Mouse (Mus musculus) mature B cell (primary cell): ENCODE data around the gene Ndufb5.

ENCODE experiments used
- in situ Hi-C: fragments of 300-500 bp; cut with MboI; formaldehyde crosslinking; loops from 2 replicates; pipeline ENCODE4 v1.14.3; 2019

Gene Ndufb5

DNA sequence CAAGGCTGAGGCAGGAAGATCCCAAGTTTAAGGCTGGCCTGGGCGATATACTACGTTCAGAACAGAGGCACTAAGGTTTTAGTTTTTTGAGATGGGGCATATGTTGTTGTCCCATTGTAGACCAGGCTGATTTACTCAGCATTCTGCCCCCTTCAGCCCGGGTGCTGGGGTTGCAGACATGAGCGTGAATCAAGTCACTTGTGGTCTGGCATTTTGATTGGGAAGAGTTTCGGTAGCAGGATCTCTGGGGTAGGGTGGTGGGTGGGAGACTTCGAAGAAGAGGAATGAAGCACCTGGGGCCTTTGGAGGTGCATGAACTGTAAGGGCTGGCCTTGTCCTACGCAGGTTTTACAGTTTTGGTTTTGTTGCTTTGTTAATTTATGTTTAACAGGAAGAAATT is 12.6 kb upstream of the Ndufb5 start:
- in situ Hi-C loops, result loop anchor here (10.0 to 25.0 kb wide), 2 partner anchors 212 to 1081 kb away; partner anchors contain the start of gene Zfp639

- in situ Hi-C loops, result loop anchor here (10.0 to 25.0 kb wide), 3 partner anchors 1079 to 1939 kb away; partner anchors contain the start of genes Dnajc19 and Sec62
These were observed 10.8 kb upstream of the Ndufb5 start for GRCm38 (mm10) chr3:32725951-32726350.

- in situ Hi-C loops, result loop anchor here (10.0 to 25.0 kb wide), 3 partner anchors 1077 to 1941 kb away; partner anchors contain the start of genes Dnajc19 and Sec62
These were observed 8.9 kb upstream of the Ndufb5 start for GRCm38 (mm10) chr3:32727861-32728260.

DNA sequence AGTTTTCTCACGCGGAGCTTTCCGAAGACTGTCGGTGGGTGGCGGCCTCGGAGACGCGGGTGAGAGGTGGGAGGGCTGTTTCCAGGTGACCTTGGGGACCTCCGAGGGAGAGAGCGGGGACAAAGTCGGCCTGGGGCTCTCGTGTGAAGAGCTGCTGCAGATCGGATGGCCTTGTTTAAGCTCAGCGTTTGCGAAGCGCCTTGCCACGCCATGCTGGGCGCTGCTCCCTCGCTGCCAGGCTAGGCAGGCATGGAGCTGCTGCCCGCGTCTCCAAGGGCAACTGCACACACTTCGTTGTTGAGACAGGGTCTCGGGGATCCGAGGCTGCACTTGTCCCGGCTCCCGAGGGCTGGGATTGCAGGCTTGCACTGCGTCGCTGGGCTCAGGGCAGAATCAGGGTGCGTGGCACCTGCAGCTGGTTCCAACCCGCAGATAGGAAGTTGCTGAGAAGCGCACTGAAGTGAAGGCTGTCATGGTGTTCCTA is 424 bp downstream of the Ndufb5 start, which contains the start of gene Mrpl47:
Mrpl47 (minus strand) TSS at position 434 of the 484 bp plus-strand sequence.
- in situ Hi-C loops, result loop anchor here (25.0 kb wide), 2 partner anchors 1350 to 1950 kb away; partner anchors contain the start of genes Dnajc19 and Sec62

DNA sequence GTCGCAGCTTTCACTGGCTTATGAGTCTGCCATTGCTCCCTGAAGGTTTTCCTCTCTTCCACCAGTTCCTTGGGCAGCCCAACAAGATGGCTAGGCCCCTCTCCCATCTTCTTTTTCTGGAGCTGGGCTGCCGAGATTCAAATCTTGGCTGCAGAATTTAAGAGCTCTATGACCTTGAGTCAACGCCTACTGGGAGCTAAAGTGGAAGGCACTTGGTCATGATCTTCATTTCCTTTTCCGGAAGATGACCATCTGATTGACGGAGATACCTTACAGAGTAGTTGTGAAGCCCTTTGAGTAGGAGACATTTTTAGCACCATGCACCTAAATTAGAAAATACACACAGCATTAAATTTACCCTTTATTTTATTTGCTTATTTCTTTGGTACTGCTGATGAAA is 1.8 kb downstream of the Ndufb5 start:
- in situ Hi-C loops, result loop anchor here (25.0 kb wide), 2 partner anchors 1349 to 1951 kb away; partner anchors contain the start of genes Dnajc19 and Sec62

DNA sequence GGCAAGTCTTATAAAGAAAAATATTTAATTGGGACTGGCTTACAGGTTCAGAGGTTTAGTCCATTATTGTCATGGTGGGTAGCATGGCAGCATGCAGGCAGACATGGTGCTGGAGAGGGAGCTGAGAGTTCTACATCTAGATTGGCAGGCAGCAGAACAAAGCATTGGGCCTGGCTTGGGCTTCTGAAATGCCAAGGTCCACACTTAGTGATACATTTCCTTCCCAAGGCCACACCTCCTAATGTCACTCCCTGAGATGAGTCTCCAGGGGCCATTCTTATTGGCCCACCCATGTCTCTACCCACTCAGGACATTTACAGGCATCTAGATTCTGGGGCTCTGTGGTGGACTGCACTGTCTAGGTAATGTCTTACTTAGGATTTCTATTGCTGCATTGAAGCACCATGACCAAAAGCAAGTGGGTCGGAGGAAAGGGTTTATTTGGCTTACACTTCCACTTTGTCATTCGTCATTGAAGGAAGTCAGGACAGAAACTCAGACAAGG is 5.5 kb downstream of the Ndufb5 start:
- in situ Hi-C loops, result loop anchor here (25.0 kb wide), 2 partner anchors 1345 to 1955 kb away; partner anchors contain the start of genes Dnajc19 and Sec62

DNA sequence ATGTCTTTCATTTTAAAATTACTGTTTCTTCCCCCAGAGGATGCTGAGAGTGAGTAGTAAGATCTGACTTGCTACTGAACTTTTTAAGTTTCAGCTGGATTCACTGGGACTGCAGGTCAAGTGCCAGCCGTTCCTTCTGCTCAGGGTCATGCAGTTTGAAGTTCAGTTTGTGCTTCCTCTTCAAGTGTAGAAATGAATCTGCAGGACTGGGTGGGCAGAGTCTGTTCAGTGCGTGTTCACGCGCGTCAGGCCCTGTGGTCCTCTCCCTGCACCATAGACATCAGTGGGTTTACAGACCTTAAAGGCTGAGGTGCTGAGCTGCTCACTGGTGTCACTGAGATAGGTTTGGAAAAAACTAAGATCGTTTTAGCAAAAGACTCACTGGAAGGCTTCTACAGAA is 8.2 kb downstream of the Ndufb5 start:
- in situ Hi-C loops, result loop anchor here (25.0 kb wide), 2 partner anchors 1342 to 1958 kb away; partner anchors contain the start of genes Dnajc19 and Sec62

- in situ Hi-C loops, result loop anchor here (25.0 kb wide), 2 partner anchors 1342 to 1958 kb away; partner anchors contain the start of genes Dnajc19 and Sec62
These were observed 8.6 kb downstream of the Ndufb5 start for GRCm38 (mm10) chr3:32745426-32745825.

DNA sequence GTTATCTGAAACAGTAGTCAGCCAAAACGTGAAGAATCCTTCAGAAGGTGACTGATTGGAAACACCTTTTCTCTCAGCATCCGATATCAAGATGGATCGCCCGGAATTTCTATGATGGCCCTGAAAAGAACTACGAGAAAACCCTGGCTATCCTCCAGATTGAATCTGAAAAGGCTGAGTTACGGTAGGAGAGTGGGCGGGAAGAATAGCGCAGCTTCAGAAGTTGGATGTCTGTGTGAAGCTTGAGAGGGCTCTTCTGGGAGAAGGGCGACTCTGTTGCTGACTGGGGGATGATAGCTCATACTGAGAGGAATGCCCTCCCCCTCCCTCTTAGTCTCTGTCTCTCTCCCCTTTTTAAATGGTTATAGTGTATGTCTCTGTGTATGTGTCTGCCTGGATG is 11.6 kb downstream of the Ndufb5 start:
- in situ Hi-C loops, result loop anchor here (25.0 kb wide), 2 partner anchors 1339 to 1961 kb away; partner anchors contain the start of genes Dnajc19 and Sec62

- in situ Hi-C loops, result loop anchor here (25.0 kb wide), 2 partner anchors 1337 to 1963 kb away; partner anchors contain the start of genes Dnajc19 and Sec62
These were observed 13.2 kb downstream of the Ndufb5 start for GRCm38 (mm10) chr3:32749820-32750579.

DNA sequence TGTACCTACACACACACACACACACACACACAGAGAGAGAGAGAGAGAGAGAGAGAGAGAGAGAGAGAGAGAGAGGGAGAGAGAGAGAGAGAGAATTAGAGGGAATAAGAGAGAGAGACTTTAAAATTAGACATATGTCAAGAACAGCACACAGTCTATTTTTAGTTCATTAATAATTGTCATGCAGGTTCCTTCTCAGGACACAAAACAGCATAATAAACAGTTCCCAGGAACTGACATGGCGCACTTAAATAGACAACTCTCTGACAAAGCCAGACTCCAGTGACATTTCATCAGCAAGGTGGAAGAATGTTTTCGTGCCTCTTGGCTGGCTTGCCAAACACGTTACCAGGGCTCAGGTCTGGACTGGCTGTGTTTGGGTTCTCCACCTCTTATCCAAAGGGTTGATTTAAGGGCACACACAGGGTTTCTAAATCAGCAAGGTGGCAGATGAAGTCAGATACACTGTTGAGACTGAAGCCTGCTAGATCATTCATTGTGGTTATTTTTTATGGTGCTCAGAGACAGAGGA is 17.7 kb downstream of the Ndufb5 start:
- in situ Hi-C loops, result no loop called here

GRCm38 (mm10) chr3:32759212-32759611 is 22.4 kb downstream of the Ndufb5 start:
- in situ Hi-C loops, result no loop called here

DNA sequence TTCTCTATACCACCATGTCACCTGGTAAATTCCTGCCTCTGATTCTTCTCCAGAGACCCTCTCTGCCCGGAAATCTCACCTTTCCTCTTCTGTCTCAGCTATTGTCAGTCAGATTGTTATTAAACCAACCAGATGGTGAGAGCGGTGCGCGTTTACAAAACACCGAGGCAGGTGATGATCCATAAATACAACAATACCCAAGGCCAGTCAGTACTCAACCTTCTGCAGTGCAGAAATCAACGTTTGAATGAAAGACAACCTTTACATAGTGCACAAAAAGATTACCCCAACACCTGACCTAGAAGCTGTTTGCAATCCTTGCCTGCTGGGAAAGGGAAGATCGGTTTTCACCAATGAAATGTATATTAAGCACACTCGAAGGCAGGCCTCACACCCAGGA is 26.2 kb downstream of the Ndufb5 start:
- in situ Hi-C loops, result no loop called here

DNA sequence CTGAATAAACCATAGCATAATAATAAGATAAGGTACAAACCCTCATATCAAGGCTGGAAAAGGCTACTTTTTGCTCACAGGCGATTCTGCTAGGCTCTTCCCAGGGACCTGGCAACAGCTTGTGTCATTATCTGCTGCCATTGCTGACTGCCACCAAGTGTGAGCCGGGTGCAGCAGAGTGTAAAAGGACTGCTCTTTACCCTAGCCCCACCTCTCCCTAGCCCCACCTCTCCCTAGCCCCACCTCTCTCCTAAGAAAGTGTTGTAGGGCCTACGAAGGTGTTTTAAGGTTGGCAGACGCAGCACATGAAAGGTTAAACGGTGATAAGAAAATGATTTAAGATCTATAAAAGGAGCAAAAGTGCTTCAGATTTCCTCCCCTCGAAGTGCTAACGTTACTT is 27.1 kb downstream of the Ndufb5 start:
- in situ Hi-C loops, result no loop called here

GRCm38 (mm10) chr3:32770781-32771180 is 34.0 kb downstream of the Ndufb5 start:
- in situ Hi-C loops, result no loop called here
